In the genomic region with DNA sequence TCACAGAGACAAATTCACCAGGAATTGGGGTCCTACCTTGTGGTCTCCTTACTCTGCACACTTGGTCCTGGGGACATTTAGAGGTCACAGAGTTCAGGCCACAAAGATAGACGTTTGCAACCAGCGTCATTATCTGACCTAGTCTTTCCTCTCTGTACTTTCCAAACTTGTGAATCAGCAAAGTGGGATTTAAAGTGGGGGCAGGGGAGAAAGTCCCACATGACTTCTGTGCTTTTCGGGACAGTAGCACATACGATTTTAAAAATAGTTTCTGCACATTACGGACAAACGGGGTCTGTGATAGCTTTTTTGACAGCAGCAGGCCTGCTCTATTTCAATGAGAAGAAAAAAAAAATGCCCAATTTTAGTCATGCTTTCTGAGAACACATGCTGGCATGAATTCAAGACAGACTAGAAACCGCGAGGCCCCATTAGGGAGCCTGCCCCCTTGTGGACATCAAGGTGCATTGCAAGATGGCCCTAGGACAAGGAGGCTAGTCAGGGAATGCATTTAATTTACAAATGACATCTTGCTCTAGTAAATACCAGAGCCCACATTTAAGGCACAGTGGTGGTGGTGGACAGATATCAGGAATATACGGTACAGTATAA, we compare ENCODE assay signal across 9 mouse cellular contexts. TPM values are rescaled to one million over a fixed set of nuclear protein-coding genes. Genes with fewer than 3 reads are reported as not detected.
DNase-seq lines count a peak whose midpoint lies in the region; ATAC-seq lines count a peak whose summit lies in the region.
"Had no signal": no experiment of that assay in that cellular context is flagged by ENCODE, and none has a peak within 500 bp of the region (broad histone marks: within the 10 kb centered on the region; RNA-seq: fewer than 3 reads in every experiment).

No protein-coding gene starts in this region.

- H3K4me1 ChIP-seq in limb, embryonic 15.5 days = peaks cover 31% of the 10 kb centered on the region

- H3K4me3 ChIP-seq in limb, embryonic 15.5 days = no peak overlapping the region

- no peaks in the 10 kb centered on the region for H3K9me3 ChIP-seq in limb, embryonic 15.5 days

- H3K4me2 ChIP-seq in limb, embryonic 15.5 days = 0 out of 2 replicates have a peak overlapping the region, but pooled peaks have one; percentile 8

- DNase-seq in cerebellum, adult 18-20 months = peak; percentile 62 to 75
- no peak for DNase-seq in cerebellum, adult 11-12 months
- peak; percentile 67 for DNase-seq in right cerebral cortex, adult 18-20 months
- DNase-seq in right cerebral cortex, postnatal 4 days = no peak
- DNase-seq in cerebellum, postnatal 10 days = peak; percentile 81 to 90
- peak; percentile 71 to 83 for DNase-seq in heart, postnatal 14 days
- DNase-seq in retina, postnatal 1 day = peak; percentile 81

- WGBS in limb, embryonic 15.5 days = 17% methylated on average over 9 of the region's 9 CpGs

- H3K27ac ChIP-seq in limb, embryonic 15.5 days = peak overlapping the region; percentile 43; the same call in 1 of the 2 replicates

- no peak overlapping the region for H3K9ac ChIP-seq in limb, embryonic 15.5 days

- intact Hi-C loops in heart, postnatal 14 days (cut with DNase I) = loop anchor here (2.0 kb wide), 1 partner anchor 161 kb away; no protein-coding TSS in a partner anchor

- no peaks in the 10 kb centered on the region for H3K27me3 ChIP-seq in limb, embryonic 15.5 days
- H3K27me3 ChIP-seq: Patski had no signal

- no peak for ATAC-seq in limb, embryonic 15.5 days (ENCODE audit: insufficient number of reproducible peaks, low FRiP score, low TSS enrichment, low read depth)
- ATAC-seq: Patski had no signal

- H3K36me3 ChIP-seq in limb, embryonic 15.5 days = peaks cover 9% of the 10 kb centered on the region; the same call in 1 of the 2 replicates

RNA-seq across cellular contexts. Expression of a gene that starts 55.1 kb away (rescaled TPM):
- 1 to 10 TPM in 1 of 2 experiments, under 1 TPM in 1; 0.78 to 1.6 TPM for total RNA-seq in heart, postnatal 14 days (2021)
- polyA plus RNA-seq in limb, embryonic 15.5 days (2015; fragmentation: Nextera tagmentation; extraction: Ambion mirVana) = 3.9 and 4.4 TPM in 2 replicates
- polyA plus RNA-seq: Patski had no signal

Comparison
In these comparisons a context has a peak if more than half of its experiments do, and no peak if none do; other contexts are left out.
1. DNase-seq: peak in cerebellum, adult 18-20 months (2 of 2), right cerebral cortex, adult 18-20 months (single experiment), cerebellum, postnatal 10 days (2 of 2), heart, postnatal 14 days (2 of 2) and retina, postnatal 1 day (single experiment); none in cerebellum, adult 11-12 months (single experiment) and right cerebral cortex, postnatal 4 days (single experiment).